Mouse (Mus musculus) ES-Bruce4 (cell line): Measurements from ENCODE around the gene Hecw2. TPM values are rescaled to one million over a fixed set of nuclear protein-coding genes. Genes with fewer than 3 reads are reported as not detected.

Source experiments
- H3K27ac ChIP-seq: 2 replicates; pipeline ENCODE4 v1.5.1; 2012; ENCODE audit warnings: low read length, inconsistent platforms; ENCODE audit not compliant: insufficient read depth
- H3K27me3 ChIP-seq: 2 replicates; pipeline ENCODE4 v1.6.1; 2012; ENCODE audit warnings: mild to moderate bottlenecking, low read length, inconsistent platforms; ENCODE audit not compliant: control insufficient read depth, poor library complexity, insufficient read depth, severe bottlenecking
- H3K36me3 ChIP-seq: 2 replicates; pipeline ENCODE4 v1.6.1; 2012; ENCODE audit warnings: inconsistent platforms, mild to moderate bottlenecking, low read length, moderate library complexity; ENCODE audit not compliant: control insufficient read depth, poor library complexity, insufficient read depth, severe bottlenecking
- H3K4me1 ChIP-seq: one replicate; pipeline ENCODE4 v1.8.1; 2011; ENCODE audit warnings: low read length; ENCODE audit not compliant: control insufficient read depth, insufficient read depth
- H3K4me3 ChIP-seq: 2 replicates; pipeline ENCODE4 v1.5.1; 2011; ENCODE audit warnings: low read depth, mild to moderate bottlenecking, low read length
- H3K9ac ChIP-seq: 2 replicates; pipeline ENCODE4 v1.6.1; 2012; ENCODE audit warnings: low read depth, mild to moderate bottlenecking, inconsistent platforms; ENCODE audit not compliant: poor library complexity, severe bottlenecking
- H3K9me3 ChIP-seq: replicated peaks from 2 replicates; pipeline ENCODE4 v1.6.1; 2012; ENCODE audit warnings: mild to moderate bottlenecking, low read length, inconsistent platforms; ENCODE audit not compliant: control insufficient read depth, poor library complexity, insufficient read depth, severe bottlenecking
- CTCF ChIP-seq: IDR thresholded peaks from one replicate; pipeline ENCODE4 v1.8.1; 2011; ENCODE audit warnings: low read depth, low read length
- EP300 ChIP-seq: IDR thresholded peaks from 2 replicates; pipeline ENCODE4 v1.6.1; 2011; ENCODE audit warnings: low read depth, low read length; ENCODE audit not compliant: insufficient read depth
- POLR2A ChIP-seq: IDR thresholded peaks from one replicate; pipeline ENCODE4 v1.8.1; 2011; ENCODE audit warnings: low read length; ENCODE audit not compliant: insufficient read depth
- polyA plus RNA-seq: library from polyadenylated mRNA; stranded (reverse); fragments of >200 nt; gene quantifications from 2 replicates; pipeline ENCODE4 v1.2.4, GENCODE M21; 2011; ENCODE audit warnings: low read depth; ENCODE audit not compliant: missing spikeins, insufficient read depth, insufficient read length

The Hecw2 gene
- polyA plus RNA-seq, 1 experiment = 9.5 TPM

DNA sequence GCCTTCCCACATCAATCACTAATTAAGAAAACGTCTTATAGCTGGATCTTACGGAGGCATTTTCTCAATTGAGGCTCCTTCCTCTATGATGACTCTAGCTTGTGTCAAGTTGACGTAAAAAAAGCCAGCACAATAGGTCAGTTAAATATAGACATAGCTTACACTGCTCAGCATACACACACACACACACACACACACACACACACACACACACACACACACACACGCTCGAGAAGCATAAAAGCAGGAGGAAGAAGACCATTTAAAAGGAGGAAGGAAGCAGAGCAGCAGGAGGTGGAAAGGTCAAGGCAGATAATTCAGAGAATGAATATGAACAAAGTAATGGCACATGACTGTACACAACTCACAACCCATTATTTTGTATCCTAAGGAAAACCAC, 220.0 kb downstream of the Hecw2 start:
- H3K27me3 ChIP-seq = no peaks in the 10 kb centered on the region
- H3K4me1 ChIP-seq = no peaks in the 10 kb centered on the region
- H3K9ac ChIP-seq = no peak overlapping the region
- no peaks in the 10 kb centered on the region for H3K36me3 ChIP-seq
- TF ChIP-seq POLR2A (no peak), EP300 (no peak), CTCF (no peak)
- H3K9me3 ChIP-seq = no peaks in the 10 kb centered on the region
- no peak overlapping the region for H3K27ac ChIP-seq
- no peak overlapping the region for H3K4me3 ChIP-seq

- Histone ChIP-seq H3K27ac (no peak overlapping the region), H3K4me1 (no peaks in the 10 kb centered on the region), H3K9me3 (no peaks in the 10 kb centered on the region), H3K36me3 (no peaks in the 10 kb centered on the region), H3K27me3 (no peaks in the 10 kb centered on the region), H3K9ac (no peak overlapping the region), H3K4me3 (no peak overlapping the region)
- no peak for TF ChIP-seq POLR2A
- no peak for TF ChIP-seq EP300
- TF ChIP-seq CTCF = no peak
These were observed 224.5 kb downstream of the Hecw2 start for GRCm38 (mm10) chr1:53970326-53970977.

- Histone ChIP-seq H3K27ac (no peak overlapping the region), H3K9me3 (no peaks in the 10 kb centered on the region), H3K4me1 (no peaks in the 10 kb centered on the region), H3K4me3 (no peak overlapping the region), H3K27me3 (no peaks in the 10 kb centered on the region), H3K36me3 (no peaks in the 10 kb centered on the region), H3K9ac (no peak overlapping the region)
- TF ChIP-seq EP300 (no peak), POLR2A (no peak), CTCF (no peak)
These were observed 242.6 kb downstream of the Hecw2 start for GRCm38 (mm10) chr1:53952395-53952794.

DNA sequence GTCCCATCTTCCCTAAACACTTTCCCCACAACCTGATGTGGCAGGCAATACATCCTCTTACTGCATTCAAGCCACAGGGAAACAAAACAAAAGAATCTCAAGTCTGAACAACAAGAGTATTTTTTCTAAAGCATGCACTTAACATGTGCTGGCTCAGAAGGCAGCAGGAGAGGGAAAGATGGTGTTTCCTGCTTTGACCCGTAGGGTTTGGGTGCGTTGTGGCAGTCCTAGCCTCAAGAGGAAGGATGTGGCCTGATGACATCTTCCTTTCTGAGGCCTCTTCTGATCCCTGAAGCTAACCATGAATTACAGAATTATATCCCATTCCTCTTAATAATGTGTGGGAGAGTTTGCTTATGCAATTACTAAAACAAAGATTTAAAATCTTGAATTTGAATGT, 249.2 kb downstream of the Hecw2 start:
- no peak overlapping the region for H3K9ac ChIP-seq
- peaks cover 1% of the 10 kb centered on the region for H3K4me1 ChIP-seq
- H3K4me3 ChIP-seq = no peak overlapping the region
- H3K36me3 ChIP-seq = no peaks in the 10 kb centered on the region
- no peaks in the 10 kb centered on the region for H3K9me3 ChIP-seq
- TF ChIP-seq CTCF (no peak), EP300 (no peak), POLR2A (no peak)
- no peak overlapping the region for H3K27ac ChIP-seq
- no peaks in the 10 kb centered on the region for H3K27me3 ChIP-seq

- no peak overlapping the region for H3K9ac ChIP-seq
- no peaks in the 10 kb centered on the region for H3K36me3 ChIP-seq
These were observed 252.5 kb downstream of the Hecw2 start for GRCm38 (mm10) chr1:53942468-53942867.

GRCm38 (mm10) chr1:53941528-53941927, 253.4 kb downstream of the Hecw2 start:
- peaks cover 1% of the 10 kb centered on the region for H3K4me1 ChIP-seq
- no peak overlapping the region for H3K4me3 ChIP-seq
- H3K27me3 ChIP-seq = no peaks in the 10 kb centered on the region; the same call in 1 of the 2 replicates
- no peak overlapping the region for H3K9ac ChIP-seq
- TF ChIP-seq EP300 (no peak), CTCF (no peak), POLR2A (no peak)
- H3K9me3 ChIP-seq = no peaks in the 10 kb centered on the region
- H3K27ac ChIP-seq = no peak overlapping the region
- H3K36me3 ChIP-seq = no peaks in the 10 kb centered on the region

More at GRCm38 (mm10) chr1:53942468-53942867, 252.5 kb downstream of the Hecw2 start:
- TF ChIP-seq POLR2A (no peak), EP300 (no peak), CTCF (no peak)
- no peaks in the 10 kb centered on the region for H3K9me3 ChIP-seq
- no peak overlapping the region for H3K4me3 ChIP-seq
- H3K27ac ChIP-seq = no peak overlapping the region
- H3K4me1 ChIP-seq = peaks cover 1% of the 10 kb centered on the region
- no peaks in the 10 kb centered on the region for H3K27me3 ChIP-seq
